Mouse (Mus musculus) bone marrow macrophage, adult 2 months (primary cell): ENCODE results near the gene F7. TPM values are rescaled to one million over a fixed set of nuclear protein-coding genes. Genes with fewer than 3 reads are reported as not detected.

Source experiments
- H3K27ac ChIP-seq: 2 replicates; pipeline ENCODE4 v1.5.1; 2012; ENCODE audit warnings: low read depth, low read length; ENCODE audit not compliant: insufficient read depth
- H3K4me1 ChIP-seq: 2 replicates; pipeline ENCODE4 v1.6.1; 2012; ENCODE audit warnings: low read length; ENCODE audit not compliant: control insufficient read depth, insufficient read depth
- H3K4me3 ChIP-seq: 2 replicates; pipeline ENCODE4 v1.5.1; 2012; ENCODE audit warnings: mild to moderate bottlenecking, low read length, moderate library complexity; ENCODE audit not compliant: insufficient read depth
- CTCF ChIP-seq: IDR thresholded peaks from 2 replicates; pipeline ENCODE4 v1.5.1; 2012; ENCODE audit warnings: low read depth, mild to moderate bottlenecking, low read length, moderate library complexity
- POLR2A ChIP-seq: IDR thresholded peaks from 2 replicates; pipeline ENCODE4 v1.6.1; 2012; ENCODE audit warnings: mild to moderate bottlenecking, low read depth, low read length, borderline replicate concordance
- polyA plus RNA-seq: library from polyadenylated mRNA; stranded (reverse); fragments of >200 nt; gene quantifications from 2 replicates; pipeline ENCODE4 v1.2.4, GENCODE M21; 2012; ENCODE audit not compliant: missing spikeins, insufficient read depth, insufficient read length

The F7 gene
- polyA plus RNA-seq: 0.87 and 1.3 TPM in 2 replicates

DNA sequence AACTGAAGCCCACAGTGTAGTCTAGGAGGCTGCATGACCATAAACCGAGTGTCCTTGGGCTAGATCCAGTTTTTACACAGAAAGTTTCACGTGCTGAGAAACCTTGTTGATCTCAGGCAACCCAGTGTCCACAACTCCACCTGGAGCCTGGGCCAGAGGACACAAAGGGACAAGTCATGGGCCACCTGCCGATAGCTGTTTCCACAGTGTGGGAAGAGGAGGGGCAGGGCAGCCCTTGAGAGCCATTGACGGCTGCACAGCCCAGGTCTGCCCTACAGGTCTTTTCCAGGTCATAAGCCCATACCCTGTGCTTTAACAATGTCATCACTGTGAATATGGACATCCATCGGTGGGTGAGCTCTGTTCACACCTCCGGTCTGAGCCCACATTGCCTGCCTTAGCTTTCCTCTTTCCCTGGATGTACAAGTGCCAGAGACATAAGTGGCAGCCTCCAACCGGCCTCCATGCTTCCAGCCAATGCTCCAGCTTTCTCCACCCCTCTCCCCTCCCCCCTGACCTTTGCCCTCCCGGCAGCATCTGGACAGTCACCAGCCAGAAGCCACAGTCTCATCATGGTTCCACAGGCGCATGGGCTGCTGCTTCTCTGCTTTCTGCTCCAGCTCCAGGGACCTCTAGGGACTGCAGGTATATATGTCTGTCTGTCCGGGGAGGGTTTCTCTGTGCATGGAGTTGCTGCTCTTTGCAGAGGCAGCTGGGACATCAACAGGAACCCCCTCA, at the start of gene F7:
TSS of gene F7 (plus strand) at position 548 of the 738 bp plus-strand sequence.
- no peak within 1 kb of the TSS for H3K27ac ChIP-seq
- TF ChIP-seq POLR2A (no peak), CTCF (no peak)
- H3K4me3 ChIP-seq: no peak within 1 kb of the TSS
- H3K4me1 ChIP-seq: peaks cover 36% of the 10 kb centered on the region

DNA sequence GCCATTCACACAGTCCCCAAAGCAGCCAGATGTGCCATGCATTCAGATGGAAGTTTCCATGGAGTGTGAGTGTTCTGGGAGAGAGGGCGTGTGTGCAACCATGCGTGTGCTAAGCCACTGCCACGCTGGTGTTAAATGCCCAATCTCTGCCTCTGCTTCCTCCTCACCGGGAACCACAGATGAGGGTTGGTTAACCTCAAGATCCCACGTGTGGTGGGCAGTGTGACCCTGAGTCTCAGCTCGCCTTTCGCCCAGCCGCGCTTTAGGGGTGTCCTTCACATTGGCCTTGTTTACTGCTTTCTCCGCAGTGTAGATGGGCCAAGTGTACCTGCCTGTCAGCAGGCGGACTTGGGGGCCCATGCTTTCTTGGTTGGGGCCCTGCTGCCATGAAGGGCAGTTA, 49.5 kb upstream of the F7 start:
- Histone ChIP-seq H3K4me3 (no peak overlapping the region), H3K4me1 (peaks cover 3% of the 10 kb centered on the region; the same call in 1 of the 2 replicates), H3K27ac (no peak overlapping the region)
- no peak for TF ChIP-seq POLR2A
- no peak for TF ChIP-seq CTCF

DNA sequence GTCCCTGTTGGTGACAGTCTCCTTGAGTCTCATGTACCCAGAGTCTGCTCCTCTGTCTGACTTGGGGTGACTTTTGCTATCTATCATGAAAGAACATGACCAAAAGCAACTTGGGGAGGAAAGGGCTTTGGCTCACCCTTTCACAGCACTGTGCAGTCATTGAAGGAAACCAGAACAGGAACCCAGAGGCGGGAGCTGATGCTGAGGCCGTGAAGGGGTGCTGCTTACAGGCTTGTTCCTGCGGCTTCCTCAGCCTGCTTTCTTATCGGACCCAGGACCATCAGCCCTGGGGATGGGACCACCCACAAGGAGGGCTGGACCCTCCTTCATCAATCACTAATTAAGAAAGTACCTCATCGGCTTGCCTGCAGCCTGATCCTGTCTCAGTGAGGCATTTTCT, 49.1 kb upstream of the F7 start:
- peaks cover 3% of the 10 kb centered on the region; the same call in 1 of the 2 replicates for H3K4me1 ChIP-seq
- H3K27ac ChIP-seq: no peak overlapping the region
- H3K4me3 ChIP-seq: no peak overlapping the region
- TF ChIP-seq POLR2A: no peak
- no peak for TF ChIP-seq CTCF

DNA sequence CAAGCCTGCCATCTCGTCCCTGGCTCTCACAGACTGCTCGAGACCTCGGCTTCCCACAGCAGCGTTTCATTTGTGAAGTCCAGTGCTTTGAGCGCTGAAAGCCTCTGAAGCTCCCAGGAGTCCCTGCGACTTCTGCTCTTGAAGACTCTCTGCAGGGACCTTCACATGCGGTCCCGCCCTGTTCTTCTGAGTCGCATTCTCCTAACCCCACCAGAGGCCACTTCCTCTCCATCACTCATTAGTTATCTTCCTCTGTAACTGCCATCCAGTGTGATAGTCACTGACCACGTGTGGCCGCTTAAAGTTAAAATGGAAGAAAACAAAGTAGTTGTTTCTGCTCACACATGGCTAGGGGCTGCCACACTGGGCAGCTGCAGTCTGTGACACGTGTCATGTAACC, 48.5 kb upstream of the F7 start:
- Histone ChIP-seq H3K27ac (no peak overlapping the region), H3K4me1 (peaks cover 3% of the 10 kb centered on the region; the same call in 1 of the 2 replicates), H3K4me3 (no peak overlapping the region)
- TF ChIP-seq POLR2A: no peak
- no peak for TF ChIP-seq CTCF

GRCm38 (mm10) chr8:12978308-12978707, 47.5 kb upstream of the F7 start:
- Histone ChIP-seq H3K27ac (no peak overlapping the region), H3K4me1 (peaks cover 3% of the 10 kb centered on the region; the same call in 1 of the 2 replicates), H3K4me3 (no peak overlapping the region)
- no peak for TF ChIP-seq CTCF
- TF ChIP-seq POLR2A: no peak

DNA sequence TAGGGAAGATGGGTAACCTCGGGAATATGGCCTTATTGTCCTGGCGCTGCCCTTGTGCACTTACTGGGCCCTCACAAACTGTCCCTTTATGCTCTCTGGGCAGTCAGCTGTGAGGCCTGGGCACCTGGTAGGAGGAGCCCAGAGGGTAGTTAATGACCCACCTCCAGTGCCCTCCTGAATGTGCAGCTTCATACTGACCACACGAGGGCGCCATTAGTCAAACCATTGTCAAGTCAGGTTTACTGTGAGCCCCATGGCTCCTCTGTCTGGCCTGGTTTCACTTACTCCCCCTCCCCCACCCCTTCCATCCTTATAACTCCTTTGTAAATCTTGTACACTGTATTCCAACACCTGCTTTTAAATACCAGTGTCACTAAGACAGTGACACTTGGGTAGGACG, 47.1 kb upstream of the F7 start:
- peaks cover 5% of the 10 kb centered on the region for H3K4me1 ChIP-seq
- H3K4me3 ChIP-seq: no peak overlapping the region
- TF ChIP-seq CTCF (peak; percentile 89), POLR2A (no peak)

GRCm38 (mm10) chr8:12983681-12984467, 42.0 kb upstream of the F7 start:
- peaks cover 13% of the 10 kb centered on the region for H3K4me1 ChIP-seq
- TF ChIP-seq POLR2A (no peak), CTCF (no peak)
- H3K4me3 ChIP-seq: no peak overlapping the region
- H3K27ac ChIP-seq: no peak overlapping the region

More for the DNA sequence above, 47.1 kb upstream of the F7 start:
- no peak overlapping the region for H3K27ac ChIP-seq

DNA sequence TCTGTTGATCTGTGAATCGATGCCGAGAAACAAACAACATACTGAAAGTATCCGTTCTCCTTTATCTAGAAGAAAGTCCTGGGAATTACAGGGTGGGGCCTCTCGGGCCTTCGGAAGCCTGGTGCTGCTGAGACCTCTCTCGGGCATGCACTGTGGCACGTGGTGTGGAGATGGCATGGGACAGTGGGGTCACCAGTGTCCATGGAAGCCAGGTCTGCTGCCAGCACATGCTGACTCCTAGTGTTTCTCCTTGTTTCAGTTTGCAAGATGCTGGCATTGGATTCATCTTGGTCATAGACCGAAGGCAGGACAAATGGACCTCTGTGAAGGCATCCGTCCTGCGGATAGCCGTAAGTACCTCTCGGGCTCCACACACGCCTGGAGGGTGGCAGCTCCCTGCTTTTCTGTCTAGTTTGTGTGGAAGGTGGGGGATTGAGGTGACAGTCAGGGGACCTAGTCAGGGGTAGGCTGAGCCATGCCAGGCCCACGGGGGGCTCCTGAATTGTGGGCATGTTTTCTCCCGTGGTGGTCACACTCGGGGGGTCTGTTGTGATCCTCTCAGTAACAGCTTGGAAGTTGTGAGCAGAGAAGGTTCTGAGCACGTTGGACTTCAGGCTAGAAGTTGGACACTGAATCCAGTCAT, 41.1 kb upstream of the F7 start:
- Histone ChIP-seq H3K4me3 (no peak overlapping the region), H3K4me1 (peaks cover 13% of the 10 kb centered on the region), H3K27ac (no peak overlapping the region)
- TF ChIP-seq POLR2A (no peak), CTCF (no peak)

DNA sequence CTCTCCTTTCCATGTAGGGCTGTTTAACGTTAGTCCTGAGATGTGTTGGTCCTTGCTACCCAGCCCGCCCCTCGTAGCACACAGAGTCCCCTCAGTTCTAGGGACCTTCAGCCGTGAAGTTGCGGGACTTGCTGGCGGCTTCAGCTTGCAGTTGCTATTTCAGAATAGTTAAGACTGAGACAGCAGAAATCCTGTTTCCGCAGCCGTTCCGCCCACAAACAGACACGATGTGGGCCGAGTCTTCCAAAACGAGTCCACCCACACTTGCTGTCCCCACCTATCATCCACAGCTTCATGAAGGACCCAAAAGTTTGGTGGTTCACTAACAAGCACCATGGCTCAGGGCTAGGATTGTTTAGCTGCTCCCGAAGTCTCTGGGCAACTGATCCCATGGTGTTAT, 40.6 kb upstream of the F7 start:
- Histone ChIP-seq H3K4me3 (no peak overlapping the region), H3K27ac (no peak overlapping the region), H3K4me1 (peaks cover 13% of the 10 kb centered on the region)
- TF ChIP-seq POLR2A: no peak
- no peak for TF ChIP-seq CTCF
